Mouse (Mus musculus) mouse trophoblast stem cell (cell line): ENCODE measurements at regions not wholly inside any gene's neighbourhood (a gene's known extent, or its start where the extent isn't known, plus 50 kb on each side); places are given as distances from the start of the nearest gene placed in this dataset.
"Not testable (repeated sequence)": the region's sequence is repeated elsewhere in the genome, so short reads cannot be mapped to it uniquely, and the experiment has no call there.

Experiments used
- in situ Hi-C, 2 experiments: fragments of 300-500 bp; cut with MseI, MboI; formaldehyde crosslinking; loops; 2 replicates in 1 of 2; 3 replicates in 1 of 2; pipeline ENCODE4 v1.15.1; 2025

DNA sequence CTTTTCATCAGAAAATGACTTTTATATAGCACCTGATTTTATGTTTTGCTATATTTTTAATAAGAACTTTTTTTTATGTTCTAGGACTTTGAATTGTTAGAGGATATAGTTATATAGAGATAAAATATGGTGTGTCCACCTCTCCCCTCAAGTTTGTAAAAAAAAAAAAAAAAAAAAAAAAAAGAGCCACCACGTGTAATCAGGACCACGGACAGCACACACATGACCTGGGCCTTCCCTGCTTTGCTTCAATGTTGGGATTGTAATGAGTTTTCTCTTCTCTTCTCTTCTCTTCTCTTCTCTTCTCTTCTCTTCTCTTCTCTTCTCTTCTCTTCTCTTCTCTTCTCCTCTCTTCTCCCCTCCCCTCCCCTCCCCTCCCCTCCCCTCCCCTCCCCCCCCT, 78.5 kb downstream of the 1700010I14Rik start:
- in situ Hi-C loops = not testable (repeated sequence)

- in situ Hi-C loops = no loop called here
These were observed 80.9 kb downstream of the 1700010I14Rik start for GRCm38 (mm10) chr17:9068859-9069602.

DNA sequence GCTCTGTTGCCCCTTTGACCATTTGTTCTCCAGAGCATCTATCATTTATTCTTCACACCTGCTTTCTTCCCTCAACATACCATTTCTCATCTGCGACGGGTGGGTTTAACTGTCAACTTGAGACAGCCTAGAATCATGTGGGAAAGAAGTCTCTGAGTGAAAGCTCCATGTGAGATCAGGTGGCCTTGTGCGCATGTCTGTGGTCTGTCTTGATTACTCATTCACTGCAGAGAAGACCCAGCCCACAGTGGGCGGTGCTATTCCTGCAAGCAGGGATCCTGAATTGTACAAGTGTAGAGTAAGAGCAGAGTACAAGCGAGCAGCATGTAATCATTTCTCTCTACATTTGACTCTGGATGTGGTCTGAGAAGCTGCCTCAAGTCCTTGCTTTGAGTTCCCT, 95.5 kb downstream of the 1700010I14Rik start:
- in situ Hi-C loops = no loop called here

DNA sequence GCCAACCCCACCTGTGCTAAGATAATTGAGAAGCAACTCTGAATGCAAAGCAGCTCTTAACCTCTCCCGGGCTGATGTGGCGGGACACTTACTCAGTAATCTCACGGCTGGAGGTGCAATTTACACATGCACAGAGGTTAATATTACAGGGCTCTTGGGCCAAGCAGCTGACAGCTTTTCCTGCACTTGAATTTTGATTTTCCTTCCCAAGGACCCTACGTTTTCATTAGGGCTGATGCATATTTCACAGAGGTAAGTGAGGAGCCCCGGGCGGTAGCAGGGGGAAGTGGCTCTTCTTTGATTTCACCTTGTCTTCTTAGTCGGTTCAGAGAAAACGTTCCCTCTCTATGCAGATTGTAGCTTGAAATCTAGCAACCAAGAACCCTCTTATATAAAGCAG, 139.7 kb downstream of the 1700010I14Rik start:
- in situ Hi-C loops = no loop called here

- in situ Hi-C loops = loop anchor here (5.0 to 10.0 kb wide), 2 partner anchors 111 to 113 kb away; no protein-coding TSS in a partner anchor
These were observed 157.6 kb downstream of the 1700010I14Rik start for GRCm38 (mm10) chr17:9145605-9146223.

DNA sequence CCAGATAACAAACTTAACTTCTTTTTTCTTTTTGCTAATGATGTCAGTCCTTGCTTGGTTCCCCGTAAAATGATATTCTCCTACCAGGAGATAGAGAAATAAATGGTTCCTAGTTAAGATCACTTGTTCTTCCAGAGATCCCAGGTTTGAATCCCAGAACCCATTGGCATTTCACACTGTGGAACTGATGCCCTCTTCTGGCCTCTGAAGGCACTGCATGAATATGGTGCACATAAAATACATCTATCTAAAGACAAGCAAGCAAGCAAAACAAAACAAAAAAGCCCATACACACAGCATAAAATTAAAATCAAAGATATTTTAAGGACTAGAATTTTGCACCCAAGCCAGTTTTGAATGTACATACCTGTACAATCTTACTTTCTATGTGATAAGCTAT, 162.5 kb downstream of the 1700010I14Rik start:
- in situ Hi-C loops = no loop called here

DNA sequence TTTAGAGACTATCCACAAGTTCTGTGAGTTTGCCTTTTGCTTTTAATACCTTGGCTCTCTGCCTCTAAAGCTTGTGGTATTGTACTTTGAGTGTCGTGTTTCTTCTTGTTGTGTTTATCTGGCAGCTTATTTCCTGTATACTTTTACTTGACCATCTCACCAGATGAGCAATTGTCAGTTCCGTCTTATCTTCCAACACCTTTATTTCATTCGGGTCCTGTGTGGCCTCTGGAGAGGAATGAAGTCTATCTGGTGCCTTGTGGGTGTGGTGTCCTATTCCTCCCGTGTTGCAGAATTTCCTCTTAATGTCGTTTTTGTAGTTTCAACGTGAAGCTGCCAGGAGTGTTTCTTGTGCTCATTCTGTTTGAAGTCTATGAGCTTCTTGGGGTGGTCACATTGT, 174.0 kb downstream of the 1700010I14Rik start:
- in situ Hi-C loops = loop anchor here in 1 of 2 experiments (10.0 kb wide), 1 partner anchor 593 kb away; no protein-coding TSS in a partner anchor

DNA sequence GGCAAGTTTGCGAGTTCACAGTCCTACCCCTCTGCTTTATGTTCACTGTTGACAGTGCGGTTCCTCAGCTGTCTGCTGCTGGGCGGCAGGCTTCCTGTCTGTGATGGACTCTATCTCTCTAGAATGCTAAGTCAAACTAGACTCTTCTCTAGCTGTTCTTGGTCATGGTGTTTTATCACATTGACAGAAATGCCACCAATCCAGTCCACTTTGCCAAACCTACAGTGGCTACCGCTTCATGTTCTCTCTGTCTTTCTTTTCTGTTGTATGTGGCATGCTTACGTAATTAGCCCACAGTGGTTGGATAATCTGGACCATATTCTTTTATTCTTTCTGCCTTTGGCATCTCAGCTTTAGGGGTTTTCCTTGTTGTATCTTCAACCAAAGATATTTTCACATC, 174.5 kb downstream of the 1700010I14Rik start:
- in situ Hi-C loops = loop anchor here in 1 of 2 experiments (10.0 kb wide), 1 partner anchor 592 kb away; no protein-coding TSS in a partner anchor

DNA sequence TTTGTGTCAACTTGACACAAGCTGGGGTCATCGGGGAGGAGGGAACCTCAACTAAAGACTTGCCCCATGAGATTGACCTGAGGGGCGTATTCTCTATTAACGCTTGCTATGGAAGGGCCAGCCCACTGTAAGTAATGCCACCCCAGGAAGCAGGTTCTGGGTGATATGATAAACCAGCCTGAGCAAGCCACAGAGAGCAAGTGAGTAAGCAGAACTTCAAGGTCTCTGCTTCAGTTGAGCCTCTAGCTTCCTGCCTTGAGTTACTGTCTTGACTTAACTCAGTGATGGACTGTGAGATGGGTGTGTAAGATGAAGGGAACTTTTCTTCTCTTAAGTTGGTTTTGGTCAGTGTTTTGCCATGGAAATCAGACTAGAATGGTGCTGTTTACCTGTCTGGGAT, 175.2 kb downstream of the 1700010I14Rik start:
- in situ Hi-C loops = loop anchor here in 1 of 2 experiments (10.0 kb wide), 1 partner anchor 592 kb away; no protein-coding TSS in a partner anchor

DNA sequence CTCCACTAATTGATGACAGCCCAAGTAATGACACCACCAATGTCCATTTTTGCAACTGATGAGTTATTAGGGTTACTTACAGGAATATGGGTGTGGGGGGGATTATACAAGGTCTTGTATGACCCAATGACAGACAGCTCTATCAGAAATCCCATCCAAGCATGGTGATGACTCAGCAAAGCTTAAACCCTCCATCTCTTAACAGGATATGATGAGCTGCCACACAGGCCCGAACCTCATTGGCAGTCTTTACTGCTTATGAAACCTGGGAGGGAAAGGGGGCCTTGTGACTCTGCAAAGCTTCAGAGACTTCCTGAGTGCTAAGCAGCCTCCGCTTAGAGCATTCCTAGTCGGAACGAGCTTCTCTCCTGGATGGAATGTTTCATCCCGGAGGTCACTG, 176.4 kb downstream of the 1700010I14Rik start:
- in situ Hi-C loops = loop anchor here in 1 of 2 experiments (10.0 kb wide), 1 partner anchor 590 kb away; no protein-coding TSS in a partner anchor

DNA sequence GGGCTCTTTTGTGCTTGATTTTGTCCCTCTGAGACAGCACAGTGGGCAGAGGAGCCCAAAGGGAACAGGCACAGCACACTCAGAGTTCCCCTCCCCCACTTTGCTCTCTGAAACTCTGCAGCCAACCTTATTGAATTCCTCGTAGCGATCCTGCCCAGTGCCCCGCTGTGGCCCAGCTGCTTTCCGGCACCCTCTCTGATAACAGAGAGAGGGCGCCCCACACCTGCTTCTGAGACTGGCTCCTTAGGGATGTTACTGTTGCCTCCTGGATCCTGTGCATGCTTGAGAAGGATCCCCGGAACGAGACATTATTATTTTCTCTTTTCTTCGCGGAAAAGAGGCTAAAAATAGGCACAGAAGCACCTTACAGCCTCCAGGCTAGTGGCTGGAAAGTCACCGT, 179.0 kb downstream of the 1700010I14Rik start:
- in situ Hi-C loops = loop anchor here in 1 of 2 experiments (10.0 kb wide), 1 partner anchor 588 kb away; no protein-coding TSS in a partner anchor

DNA sequence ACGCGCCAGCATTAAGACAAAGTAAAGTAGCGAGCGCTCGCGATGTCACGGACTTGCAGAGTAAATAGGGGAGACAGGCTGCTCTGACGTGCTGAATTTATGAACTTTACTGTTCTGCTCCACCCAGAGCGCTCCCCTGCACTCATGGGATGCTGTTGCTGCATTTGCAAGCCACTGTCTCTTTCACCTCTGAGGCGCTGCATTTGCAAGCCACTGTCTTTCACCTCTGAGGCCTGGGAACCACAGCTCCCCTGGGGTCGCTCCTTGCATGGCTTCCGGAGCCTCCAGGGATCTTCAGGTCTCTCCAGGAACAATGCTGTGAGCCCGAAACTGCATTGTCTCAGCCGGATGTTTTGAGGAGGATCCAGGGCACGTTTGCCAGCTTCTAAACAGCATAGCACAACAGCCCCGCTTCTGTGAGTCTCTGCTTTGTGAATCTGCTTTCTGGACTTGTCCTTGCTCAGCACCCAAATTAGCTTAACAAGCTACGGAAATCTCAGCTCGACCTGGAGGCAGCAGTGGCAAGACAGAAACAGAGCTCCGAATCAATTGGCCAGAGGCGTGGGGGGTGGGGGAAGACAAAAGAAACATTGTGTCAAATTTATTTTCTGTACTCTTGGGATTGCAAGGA, 179.6 kb downstream of the 1700010I14Rik start:
- in situ Hi-C loops = loop anchor here in 1 of 2 experiments (10.0 kb wide), 1 partner anchor 587 kb away; no protein-coding TSS in a partner anchor

DNA sequence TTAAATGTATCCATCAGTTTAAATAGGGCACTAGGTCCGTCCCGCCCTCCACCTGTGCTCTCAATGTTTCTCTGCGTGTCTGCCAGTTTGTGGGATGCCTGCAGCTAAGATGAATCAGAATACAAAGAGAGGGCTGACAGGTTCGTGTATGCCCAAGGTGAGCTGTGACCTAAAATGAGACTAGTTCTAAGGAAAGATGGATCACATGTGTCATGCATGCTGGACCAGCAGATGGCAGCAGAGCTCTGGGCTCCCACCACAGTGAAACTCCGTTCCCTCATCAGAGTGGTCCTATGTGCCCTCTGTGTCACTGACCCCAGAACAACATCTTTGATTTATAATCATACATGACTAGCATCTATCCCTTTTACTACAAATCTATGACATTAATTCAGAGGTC, 180.3 kb downstream of the 1700010I14Rik start:
- in situ Hi-C loops = loop anchor here in 1 of 2 experiments (10.0 kb wide), 1 partner anchor 586 kb away; no protein-coding TSS in a partner anchor

- in situ Hi-C loops = loop anchor here in 1 of 2 experiments (10.0 kb wide), 1 partner anchor 585 kb away; no protein-coding TSS in a partner anchor
These were observed 181.2 kb downstream of the 1700010I14Rik start for GRCm38 (mm10) chr17:9169371-9169770.

- in situ Hi-C loops = no loop called here
These were observed 209.0 kb downstream of the 1700010I14Rik start for GRCm38 (mm10) chr17:9197160-9197559.

GRCm38 (mm10) chr17:9200386-9200785, 212.3 kb downstream of the 1700010I14Rik start:
- in situ Hi-C loops = no loop called here

- in situ Hi-C loops = no loop called here
These were observed 214.4 kb downstream of the 1700010I14Rik start for GRCm38 (mm10) chr17:9202496-9202895.

GRCm38 (mm10) chr17:9210626-9211025, 211.2 kb upstream of the Gm17728 start:
- in situ Hi-C loops = no loop called here

DNA sequence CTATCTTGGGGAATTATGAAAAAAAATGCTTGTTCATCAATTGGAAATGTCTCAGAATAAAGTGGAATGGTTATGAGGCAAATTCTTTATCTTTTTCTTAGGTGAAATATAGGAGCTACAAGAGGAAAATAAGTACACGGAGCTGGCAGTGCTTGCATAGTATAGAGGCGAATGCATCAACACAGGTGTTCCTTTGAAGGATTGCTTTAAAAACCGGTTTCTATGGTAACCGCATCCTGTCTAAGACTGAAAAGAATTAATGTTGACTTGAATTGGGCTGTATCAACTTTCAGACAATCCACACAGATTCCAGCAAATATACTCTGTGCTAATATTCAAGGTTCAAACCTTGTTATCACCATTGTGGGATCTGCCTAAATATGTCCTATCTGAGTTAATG, 198.8 kb upstream of the Gm17728 start:
- in situ Hi-C loops = no loop called here

DNA sequence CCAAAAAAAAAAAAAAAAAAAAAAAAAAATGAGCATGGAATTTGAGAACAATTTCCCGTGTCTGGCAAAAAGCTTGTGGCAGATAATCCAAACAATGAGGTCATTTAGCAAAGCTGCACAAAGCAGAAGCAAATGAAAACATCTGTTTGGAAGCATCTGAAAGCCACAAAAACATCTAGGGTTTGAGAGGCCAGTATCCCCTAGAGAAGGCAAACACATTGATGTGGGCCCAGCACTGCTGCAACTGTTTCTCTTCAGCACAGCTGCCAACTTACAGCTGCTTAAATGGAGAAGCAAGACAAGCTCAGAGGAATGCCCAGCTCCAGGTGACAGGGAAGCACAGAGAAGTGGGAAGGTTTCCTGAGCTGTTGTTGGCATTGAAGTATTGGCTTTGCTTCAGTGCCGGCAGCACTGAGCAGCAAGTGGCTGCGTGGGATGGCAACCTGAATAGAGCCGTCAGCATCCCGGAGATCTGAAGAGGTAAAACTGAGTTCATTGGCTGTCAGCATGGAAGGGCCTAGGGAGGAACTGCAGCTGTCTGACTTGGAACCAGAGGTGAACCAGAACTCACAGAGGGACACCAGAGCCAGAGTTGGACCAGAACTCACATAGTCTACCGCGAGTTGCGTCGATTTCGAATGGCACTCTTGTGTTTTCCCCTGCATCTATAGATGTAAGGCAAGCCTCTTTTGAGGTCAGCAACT, 193.8 kb upstream of the Gm17728 start:
- in situ Hi-C loops = no loop called here

GRCm38 (mm10) chr17:9235141-9235571, 186.7 kb upstream of the Gm17728 start:
- in situ Hi-C loops = no loop called here
